Mouse (Mus musculus): ENCODE measurements at regions not wholly inside any gene's neighbourhood (a gene's known extent, or its start where the extent isn't known, plus 50 kb on each side); places are given as distances from the start of the nearest gene placed in this dataset.

GRCm38 (mm10) chr15:31960301-31960700 lies 216.8 kb upstream of the Tas2r119 start:
- no peak overlapping the region for H3K4me3 ChIP-seq (replicated peaks)
- H3K9me3 ChIP-seq (replicated peaks), result no peaks in the 10 kb centered on the region
- no peak overlapping the region for H3K4me2 ChIP-seq
- H3K27me3 ChIP-seq, result no peaks in the 10 kb centered on the region
- H3K36me3 ChIP-seq, result no peaks in the 10 kb centered on the region
- 86% methylated on average over 4 of the region's 4 CpGs for WGBS
- no peak overlapping the region for H3K9ac ChIP-seq
- H3K4me1 ChIP-seq, result no peaks in the 10 kb centered on the region
- H3K27ac ChIP-seq, result no peak overlapping the region
- no peak for ATAC-seq (replicated peaks; ENCODE audit: low FRiP score)

- Histone ChIP-seq H3K9ac (no peak overlapping the region), H3K36me3 (no peaks in the 10 kb centered on the region), H3K4me2 (no peak overlapping the region), H3K27ac (no peak overlapping the region), H3K9me3 (replicated peaks) (no peaks in the 10 kb centered on the region), H3K4me1 (no peaks in the 10 kb centered on the region), H3K27me3 (no peaks in the 10 kb centered on the region), H3K4me3 (replicated peaks) (no peak overlapping the region)
- ATAC-seq (replicated peaks; ENCODE audit: low FRiP score), result no peak
- whole genome bisulfite sequencing, result 28% methylated on average over 2 of the region's 2 CpGs
Observed at GRCm38 (mm10) chr15:31961963-31962362, 215.1 kb upstream of the Tas2r119 start.

- Histone ChIP-seq H3K4me1 (no peaks in the 10 kb centered on the region), H3K4me3 (replicated peaks) (no peak overlapping the region), H3K27me3 (no peaks in the 10 kb centered on the region), H3K9me3 (replicated peaks) (no peaks in the 10 kb centered on the region), H3K4me2 (no peak overlapping the region), H3K36me3 (no peaks in the 10 kb centered on the region), H3K27ac (no peak overlapping the region), H3K9ac (no peak overlapping the region)
- 96% methylated on average over 6 of the region's 6 CpGs for WGBS
- no peak for ATAC-seq (replicated peaks; ENCODE audit: low FRiP score)
Observed at GRCm38 (mm10) chr15:31964911-31965310, 212.2 kb upstream of the Tas2r119 start.

- Histone ChIP-seq H3K4me1 (no peaks in the 10 kb centered on the region), H3K9ac (no peak overlapping the region), H3K4me3 (replicated peaks) (no peak overlapping the region), H3K4me2 (no peak overlapping the region), H3K27ac (no peak overlapping the region), H3K9me3 (replicated peaks) (no peaks in the 10 kb centered on the region), H3K36me3 (no peaks in the 10 kb centered on the region), H3K27me3 (no peaks in the 10 kb centered on the region)
- no peak for ATAC-seq (replicated peaks; ENCODE audit: low FRiP score)
- WGBS, result 92% methylated on average over 4 of the region's 4 CpGs
Observed at GRCm38 (mm10) chr15:31965542-31965941, 211.5 kb upstream of the Tas2r119 start.

- H3K4me2 ChIP-seq, result no peak overlapping the region
- H3K4me1 ChIP-seq, result no peaks in the 10 kb centered on the region
- no peaks in the 10 kb centered on the region for H3K36me3 ChIP-seq
- H3K27ac ChIP-seq, result no peak overlapping the region
- H3K9me3 ChIP-seq (replicated peaks), result no peaks in the 10 kb centered on the region
- H3K4me3 ChIP-seq (replicated peaks), result no peak overlapping the region
- no peaks in the 10 kb centered on the region for H3K27me3 ChIP-seq
- no peak for ATAC-seq (replicated peaks; ENCODE audit: low FRiP score)
- no peak overlapping the region for H3K9ac ChIP-seq
- 90% methylated on average over 7 of the region's 7 CpGs for WGBS
Observed at GRCm38 (mm10) chr15:31972891-31973290, 204.2 kb upstream of the Tas2r119 start.

GRCm38 (mm10) chr15:31973889-31974288 lies 203.2 kb upstream of the Tas2r119 start:
- H3K4me1 ChIP-seq, result no peaks in the 10 kb centered on the region
- H3K27me3 ChIP-seq, result no peaks in the 10 kb centered on the region
- 87% methylated on average over 11 of the region's 11 CpGs for WGBS
- H3K27ac ChIP-seq, result no peak overlapping the region
- no peak overlapping the region for H3K4me3 ChIP-seq (replicated peaks)
- no peak overlapping the region for H3K4me2 ChIP-seq
- no peak overlapping the region for H3K9ac ChIP-seq
- ATAC-seq (replicated peaks; ENCODE audit: low FRiP score), result no peak
- no peaks in the 10 kb centered on the region for H3K36me3 ChIP-seq
- no peaks in the 10 kb centered on the region for H3K9me3 ChIP-seq (replicated peaks)

GRCm38 (mm10) chr15:31976461-31976860 lies 200.6 kb upstream of the Tas2r119 start:
- Histone ChIP-seq H3K9me3 (replicated peaks) (no peaks in the 10 kb centered on the region), H3K4me1 (0 out of 2 replicates have a peak, but pooled peaks cover 3% of the 10 kb centered on the region), H3K36me3 (no peaks in the 10 kb centered on the region), H3K4me2 (no peak overlapping the region), H3K27me3 (no peaks in the 10 kb centered on the region), H3K27ac (no peak overlapping the region), H3K4me3 (replicated peaks) (no peak overlapping the region), H3K9ac (no peak overlapping the region)
- whole genome bisulfite sequencing, result 73% methylated on average over 4 of the region's 4 CpGs
- ATAC-seq (replicated peaks; ENCODE audit: low FRiP score), result no peak

- no peaks in the 10 kb centered on the region for H3K9me3 ChIP-seq (replicated peaks)
- 0 out of 2 replicates have a peak, but pooled peaks cover 3% of the 10 kb centered on the region for H3K4me1 ChIP-seq
- no peak overlapping the region for H3K4me2 ChIP-seq
- ATAC-seq (replicated peaks; ENCODE audit: low FRiP score), result no peak
- no peaks in the 10 kb centered on the region for H3K27me3 ChIP-seq
- no peak overlapping the region for H3K4me3 ChIP-seq (replicated peaks)
- WGBS, result 86% methylated on average over 3 of the region's 3 CpGs
- no peak overlapping the region for H3K9ac ChIP-seq
- no peak overlapping the region for H3K27ac ChIP-seq
- H3K36me3 ChIP-seq, result no peaks in the 10 kb centered on the region
Observed at GRCm38 (mm10) chr15:31977563-31977962, 199.5 kb upstream of the Tas2r119 start.

- Histone ChIP-seq H3K4me3 (replicated peaks) (no peak overlapping the region), H3K9me3 (replicated peaks) (no peaks in the 10 kb centered on the region), H3K4me2 (no peak overlapping the region), H3K27ac (no peak overlapping the region), H3K9ac (no peak overlapping the region), H3K36me3 (no peaks in the 10 kb centered on the region), H3K27me3 (no peaks in the 10 kb centered on the region), H3K4me1 (0 out of 2 replicates have a peak, but pooled peaks cover 3% of the 10 kb centered on the region)
- no peak for ATAC-seq (replicated peaks; ENCODE audit: low FRiP score)
- 20% methylated on average over 7 of the region's 7 CpGs for WGBS
Observed at GRCm38 (mm10) chr15:31979961-31980360, 197.1 kb upstream of the Tas2r119 start.

GRCm38 (mm10) chr15:31980791-31981190 lies 196.3 kb upstream of the Tas2r119 start:
- no peak overlapping the region for H3K9ac ChIP-seq
- H3K4me1 ChIP-seq, result 0 out of 2 replicates have a peak, but pooled peaks cover 3% of the 10 kb centered on the region
- no peak for ATAC-seq (replicated peaks; ENCODE audit: low FRiP score)
- H3K4me3 ChIP-seq (replicated peaks), result no peak overlapping the region
- 94% methylated on average over 1 of the region's 1 CpGs for WGBS
- no peaks in the 10 kb centered on the region for H3K36me3 ChIP-seq
- H3K27ac ChIP-seq, result no peak overlapping the region
- no peaks in the 10 kb centered on the region for H3K9me3 ChIP-seq (replicated peaks)
- no peak overlapping the region for H3K4me2 ChIP-seq
- no peaks in the 10 kb centered on the region for H3K27me3 ChIP-seq

- H3K27ac ChIP-seq, result no peak overlapping the region
- no peak overlapping the region for H3K9ac ChIP-seq
- no peak for ATAC-seq (replicated peaks; ENCODE audit: low FRiP score)
- H3K4me2 ChIP-seq, result no peak overlapping the region
- no peaks in the 10 kb centered on the region for H3K36me3 ChIP-seq
- no peaks in the 10 kb centered on the region for H3K27me3 ChIP-seq
- 53% methylated on average over 3 of the region's 3 CpGs for WGBS
- no peaks in the 10 kb centered on the region for H3K4me1 ChIP-seq
- H3K9me3 ChIP-seq (replicated peaks), result no peaks in the 10 kb centered on the region
- no peak overlapping the region for H3K4me3 ChIP-seq (replicated peaks)
Observed at GRCm38 (mm10) chr15:31987291-31987690, 189.8 kb upstream of the Tas2r119 start.

- Histone ChIP-seq H3K9ac (no peak overlapping the region), H3K4me3 (replicated peaks) (no peak overlapping the region), H3K4me2 (no peak overlapping the region), H3K27ac (no peak overlapping the region), H3K27me3 (no peaks in the 10 kb centered on the region), H3K36me3 (no peaks in the 10 kb centered on the region), H3K4me1 (no peaks in the 10 kb centered on the region), H3K9me3 (replicated peaks) (no peaks in the 10 kb centered on the region)
- WGBS, result 59% methylated on average over 2 of the region's 2 CpGs
- no peak for ATAC-seq (replicated peaks; ENCODE audit: low FRiP score)
Observed at GRCm38 (mm10) chr15:31989093-31989492, 188.0 kb upstream of the Tas2r119 start.

- Histone ChIP-seq H3K4me3 (replicated peaks) (no peak overlapping the region), H3K9ac (no peak overlapping the region), H3K36me3 (no peaks in the 10 kb centered on the region), H3K4me2 (no peak overlapping the region), H3K9me3 (replicated peaks) (no peaks in the 10 kb centered on the region), H3K27ac (no peak overlapping the region), H3K27me3 (no peaks in the 10 kb centered on the region), H3K4me1 (no peaks in the 10 kb centered on the region)
- WGBS, result 86% methylated on average over 6 of the region's 6 CpGs
- ATAC-seq (replicated peaks; ENCODE audit: low FRiP score), result no peak
Observed at GRCm38 (mm10) chr15:31989593-31990290, 187.3 kb upstream of the Tas2r119 start.
